Mouse (Mus musculus) hindbrain, embryonic 11.5 days (tissue): Measurements from ENCODE around the gene Sap18b. TPM values are rescaled to one million over a fixed set of nuclear protein-coding genes. Genes with fewer than 3 reads are reported as not detected.
A peak's percentile ranks its signal among the peaks of the same experiment; 100 is the strongest.

Experiments used
- ATAC-seq: fragments of 200-750 bp; cut with Nextera tagmentation; 2 replicates; pipeline ENCODE4 v1.8.0; 2017; ENCODE audit warnings: mild to moderate bottlenecking, moderate TSS enrichment, moderate library complexity; ENCODE audit not compliant: low FRiP score
- DNase-seq: peaks from one replicate; pipeline ENCODE4 v3.0.0-alpha.2; 2015; ENCODE audit warnings: low spot score
- H3K27ac ChIP-seq: fragments of 300-500 bp; sonication (generic); 2 replicates; pipeline ENCODE4 v1.5.1; 2014; ENCODE audit warnings: mild to moderate bottlenecking, low read depth, low read length
- H3K27me3 ChIP-seq: fragments of 300-500 bp; sonication (generic); 2 replicates; pipeline ENCODE4 v1.6.1; 2014; ENCODE audit warnings: mild to moderate bottlenecking, low read length, moderate library complexity, mixed read lengths; ENCODE audit not compliant: control insufficient read depth, insufficient read depth
- H3K36me3 ChIP-seq: fragments of 300-500 bp; sonication (generic); 2 replicates; pipeline ENCODE4 v1.6.1; 2014; ENCODE audit warnings: mild to moderate bottlenecking, low read length, moderate library complexity, mixed read lengths; ENCODE audit not compliant: control insufficient read depth, insufficient read depth
- H3K4me1 ChIP-seq: fragments of 300-500 bp; sonication (generic); replicated peaks from 2 replicates; pipeline ENCODE4 v1.6.1; 2014; ENCODE audit warnings: low read length, mixed read lengths; ENCODE audit not compliant: control insufficient read depth, insufficient read depth
- H3K4me2 ChIP-seq: fragments of 300-500 bp; sonication (generic); replicated peaks from 2 replicates; pipeline ENCODE4 v1.6.1; 2014; ENCODE audit warnings: mild to moderate bottlenecking, low read depth, low read length
- H3K4me3 ChIP-seq: fragments of 300-500 bp; sonication (generic); 2 replicates; pipeline ENCODE4 v1.5.1; 2014; ENCODE audit warnings: low read depth, low read length
- H3K9ac ChIP-seq: fragments of 300-500 bp; sonication (generic); 2 replicates; pipeline ENCODE4 v1.6.1; 2014; ENCODE audit warnings: low read depth, low read length
- H3K9me3 ChIP-seq: fragments of 300-500 bp; sonication (generic); 2 replicates; pipeline ENCODE4 v1.6.1; 2016; ENCODE audit warnings: low read length; ENCODE audit not compliant: control insufficient read depth
- WGBS: fragments of 180-500 bp; shearing (Covaris S2); extraction: QIAGEN DNeasy Blood & Tissue Kit; methylation state at CpG from one replicate; pipeline ENCODE4 v1.1.7; 2014; 5-methylcytosine and 5-hydroxymethylcytosine counted together
- polyA plus RNA-seq: library from polyadenylated mRNA; unstranded; fragments of >200 nt; fragmentation: Nextera tagmentation; extraction: Ambion mirVana; gene quantifications from 2 replicates; pipeline ENCODE4 v1.2.1, GENCODE M21; 2014

Sap18b gene
- polyA plus RNA-seq, 1 experiment from 2014 or later: 392 TPM

- H3K9me3 ChIP-seq: no peaks in the 10 kb centered on the region
- no peak overlapping the region for H3K27ac ChIP-seq
- WGBS: 15% methylated on average over 16 of the region's 16 CpGs
- peak overlapping the region; percentile 30 for H3K4me2 ChIP-seq
- ATAC-seq: peak; percentile 63
- H3K4me3 ChIP-seq: peak overlapping the region; percentile 10
- DNase-seq: peak; percentile 94
- peak overlapping the region; percentile 1; the same call in 1 of the 2 replicates for H3K9ac ChIP-seq
- H3K27me3 ChIP-seq: no peaks in the 10 kb centered on the region
- H3K4me1 ChIP-seq: 0 out of 2 replicates have a peak, but pooled peaks cover 2% of the 10 kb centered on the region
- 0 out of 2 replicates have a peak, but pooled peaks cover 3% of the 10 kb centered on the region for H3K36me3 ChIP-seq
Measured at GRCm38 (mm10) chr8:95832603-95833434, 7.7 kb downstream of the Sap18b start.

DNA sequence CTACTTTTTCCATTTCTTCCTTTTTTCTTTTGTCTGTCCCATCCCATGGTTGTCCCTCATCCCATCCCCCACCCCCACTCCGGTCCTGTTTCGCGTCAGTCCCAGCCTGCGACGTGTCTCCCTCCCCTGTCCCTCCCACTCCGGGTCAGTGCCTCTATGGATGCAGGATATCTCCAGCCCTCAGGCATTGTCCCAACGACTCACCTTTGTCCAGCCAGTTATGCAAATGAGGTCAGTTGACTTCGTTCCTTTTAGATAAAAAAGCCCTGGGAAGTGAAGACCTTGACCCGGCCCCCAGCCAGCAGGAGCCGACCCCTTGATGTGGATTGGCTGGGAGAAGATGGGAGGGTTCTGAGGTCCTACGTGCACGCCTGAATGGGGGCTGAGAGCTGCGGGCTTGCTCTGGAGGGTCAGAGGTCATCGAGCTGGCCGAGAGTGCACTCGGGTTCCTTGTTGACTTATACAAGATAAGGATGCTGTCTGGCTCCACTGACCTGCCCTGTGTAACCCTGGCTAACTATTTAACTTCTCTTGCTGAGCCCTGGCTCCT lies 8.4 kb downstream of the Sap18b start:
- 0 out of 2 replicates have a peak, but pooled peaks cover 2% of the 10 kb centered on the region for H3K4me1 ChIP-seq
- H3K4me2 ChIP-seq: peak overlapping the region; percentile 30
- ATAC-seq (peak; percentile 77), DNase-seq (peak; percentile 50)
- under 1% methylated on average over 16 of the region's 16 CpGs for WGBS
- H3K36me3 ChIP-seq: 0 out of 2 replicates have a peak, but pooled peaks cover 3% of the 10 kb centered on the region
- no peaks in the 10 kb centered on the region for H3K27me3 ChIP-seq
- H3K4me3 ChIP-seq: peak overlapping the region; percentile 10
- no peak overlapping the region for H3K27ac ChIP-seq
- peak overlapping the region; percentile 1; the same call in 1 of the 2 replicates for H3K9ac ChIP-seq
- H3K9me3 ChIP-seq: no peaks in the 10 kb centered on the region

GRCm38 (mm10) chr8:95835891-95836290 lies 10.7 kb downstream of the Sap18b start:
- 71% methylated on average over 4 of the region's 4 CpGs for WGBS
- Histone ChIP-seq H3K4me1 (0 out of 2 replicates have a peak, but pooled peaks cover 2% of the 10 kb centered on the region), H3K27me3 (no peaks in the 10 kb centered on the region), H3K27ac (no peak overlapping the region), H3K4me3 (no peak overlapping the region), H3K9ac (no peak overlapping the region), H3K9me3 (no peaks in the 10 kb centered on the region), H3K4me2 (no peak overlapping the region), H3K36me3 (0 out of 2 replicates have a peak, but pooled peaks cover 3% of the 10 kb centered on the region)
- DNase-seq (no peak), ATAC-seq (no peak)

DNA sequence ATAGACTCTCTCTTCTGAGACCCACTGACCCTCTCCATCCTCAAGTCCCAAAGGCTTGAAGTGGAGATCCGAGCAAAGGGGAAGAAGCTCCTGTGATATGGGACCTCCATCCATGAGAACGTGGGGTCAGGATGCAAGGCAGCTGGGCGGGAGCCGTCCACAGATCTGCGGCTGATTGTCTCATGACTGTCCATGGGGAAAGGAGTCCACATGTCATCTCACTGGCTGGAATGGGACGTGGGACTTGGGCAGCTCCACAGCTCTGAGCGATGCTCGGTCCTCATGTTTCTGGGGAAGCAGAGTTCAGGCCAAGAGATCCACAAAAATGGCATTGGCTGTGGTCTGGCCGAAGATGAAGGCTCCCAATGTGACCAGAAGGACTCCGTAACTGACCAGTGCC lies 12.1 kb downstream of the Sap18b start:
- no peak for ATAC-seq
- Histone ChIP-seq H3K9ac (no peak overlapping the region), H3K27me3 (no peaks in the 10 kb centered on the region), H3K9me3 (no peaks in the 10 kb centered on the region), H3K4me3 (no peak overlapping the region), H3K4me2 (no peak overlapping the region), H3K4me1 (0 out of 2 replicates have a peak, but pooled peaks cover 2% of the 10 kb centered on the region), H3K27ac (no peak overlapping the region), H3K36me3 (0 out of 2 replicates have a peak, but pooled peaks cover 3% of the 10 kb centered on the region)
- 94% methylated on average over 10 of the region's 10 CpGs for WGBS
- DNase-seq: no peak

GRCm38 (mm10) chr8:95839289-95839688 lies 14.1 kb downstream of the Sap18b start:
- DNase-seq: no peak
- 99% methylated on average over 4 of the region's 4 CpGs for WGBS
- Histone ChIP-seq H3K4me3 (no peak overlapping the region), H3K4me2 (no peak overlapping the region), H3K9ac (no peak overlapping the region), H3K27ac (no peak overlapping the region), H3K4me1 (no peaks in the 10 kb centered on the region), H3K36me3 (0 out of 2 replicates have a peak, but pooled peaks cover 3% of the 10 kb centered on the region), H3K27me3 (no peaks in the 10 kb centered on the region), H3K9me3 (no peaks in the 10 kb centered on the region)
- ATAC-seq: no peak

GRCm38 (mm10) chr8:95841436-95841835 lies 16.3 kb downstream of the Sap18b start:
- H3K4me1 ChIP-seq: no peaks in the 10 kb centered on the region
- H3K9me3 ChIP-seq: no peaks in the 10 kb centered on the region
- H3K9ac ChIP-seq: no peak overlapping the region
- H3K27ac ChIP-seq: no peak overlapping the region
- H3K4me2 ChIP-seq: no peak overlapping the region
- WGBS: 87% methylated on average over 15 of the region's 15 CpGs
- no peaks in the 10 kb centered on the region for H3K27me3 ChIP-seq
- H3K36me3 ChIP-seq: 0 out of 2 replicates have a peak, but pooled peaks cover 3% of the 10 kb centered on the region
- DNase-seq (no peak), ATAC-seq (no peak)
- no peak overlapping the region for H3K4me3 ChIP-seq

GRCm38 (mm10) chr8:95843968-95844367 lies 18.8 kb downstream of the Sap18b start:
- WGBS: 94% methylated on average over 6 of the region's 6 CpGs
- no peak for ATAC-seq
- Histone ChIP-seq H3K27ac (no peak overlapping the region), H3K9ac (no peak overlapping the region), H3K9me3 (no peaks in the 10 kb centered on the region), H3K4me1 (no peaks in the 10 kb centered on the region), H3K4me2 (no peak overlapping the region), H3K36me3 (0 out of 2 replicates have a peak, but pooled peaks cover 2% of the 10 kb centered on the region), H3K4me3 (no peak overlapping the region), H3K27me3 (no peaks in the 10 kb centered on the region)
- no peak for DNase-seq

- Histone ChIP-seq H3K4me1 (no peaks in the 10 kb centered on the region), H3K9ac (no peak overlapping the region), H3K4me3 (no peak overlapping the region), H3K27ac (no peak overlapping the region), H3K27me3 (no peaks in the 10 kb centered on the region), H3K36me3 (0 out of 2 replicates have a peak, but pooled peaks cover 2% of the 10 kb centered on the region), H3K4me2 (no peak overlapping the region), H3K9me3 (no peaks in the 10 kb centered on the region)
- DNase-seq (no peak), ATAC-seq (no peak)
- 94% methylated on average over 7 of the region's 7 CpGs for WGBS
Measured at GRCm38 (mm10) chr8:95845026-95845425, 19.9 kb downstream of the Sap18b start.
